Mouse (Mus musculus): ENCODE data around the gene Nenf. TPM values are rescaled to one million over a fixed set of nuclear protein-coding genes. Genes with fewer than 3 reads are reported as not detected.

Nenf gene
- polyA plus RNA-seq (2016; fragmentation: Nextera tagmentation; extraction: Ambion mirVana) = 81.0 and 87.3 TPM in 2 replicates

DNA sequence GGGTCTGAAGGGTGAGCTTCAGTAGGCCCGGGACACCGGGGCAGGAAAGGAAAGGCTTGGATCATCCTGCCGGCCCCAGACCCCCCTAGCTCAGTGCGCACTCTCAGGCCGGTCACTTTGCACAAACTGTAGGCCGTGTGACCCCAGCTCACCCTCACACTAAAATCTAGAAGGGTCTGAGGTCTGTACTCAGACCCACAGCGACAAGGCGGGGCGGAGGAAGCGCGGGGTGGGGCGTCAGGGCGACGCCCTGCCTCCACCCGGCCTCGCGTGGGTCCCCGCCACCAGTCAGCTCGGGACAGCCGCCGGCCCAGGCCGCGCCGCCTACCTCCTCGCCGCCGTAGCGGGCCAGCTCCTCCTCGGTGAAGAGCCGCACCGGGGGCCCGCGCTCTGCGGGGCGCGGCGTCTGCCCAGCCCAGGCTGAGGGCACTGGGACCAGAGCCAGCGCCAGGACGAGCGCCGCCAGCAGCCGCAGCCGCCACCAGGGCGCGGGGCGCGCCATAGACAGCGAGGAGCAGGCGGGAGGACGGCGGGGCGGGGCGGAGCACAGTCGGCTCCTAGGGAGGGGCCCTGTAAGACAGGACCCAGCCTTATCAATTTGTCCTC is at the start of gene Nenf:
Nenf (minus strand) TSS at position 604 of the 606 bp plus-strand sequence.
- H3K9ac ChIP-seq = peak within 1 kb of the TSS; percentile 80
- H3K4me3 ChIP-seq = peak within 1 kb of the TSS; percentile 55
- WGBS = under 1% methylated on average over 54 of the region's 54 CpGs
- peak within 1 kb of the TSS; percentile 76; the same call in 1 of the 2 replicates for H3K27ac ChIP-seq
- peak within 1 kb of the TSS; percentile 74 for H3K4me2 ChIP-seq (replicated peaks)
- peak; percentile 90 for ATAC-seq (ENCODE audit: low FRiP score)
- no peaks in the 10 kb centered on the region for H3K27me3 ChIP-seq
- H3K4me1 ChIP-seq = peaks cover 13% of the 10 kb centered on the region
- H3K36me3 ChIP-seq = no peaks in the 10 kb centered on the region
- no peaks in the 10 kb centered on the region for H3K9me3 ChIP-seq (replicated peaks)

GRCm38 (mm10) chr1:191364477-191364876 is 46.5 kb upstream of the Nenf start:
- Histone ChIP-seq H3K4me2 (replicated peaks) (no peak overlapping the region), H3K36me3 (peaks cover 3% of the 10 kb centered on the region; the same call in 1 of the 2 replicates), H3K4me1 (no peaks in the 10 kb centered on the region), H3K9me3 (replicated peaks) (no peaks in the 10 kb centered on the region), H3K4me3 (no peak overlapping the region), H3K27me3 (no peaks in the 10 kb centered on the region), H3K27ac (no peak overlapping the region), H3K9ac (no peak overlapping the region)
- ATAC-seq (ENCODE audit: low FRiP score) = no peak
- WGBS = 67% methylated on average over 4 of the region's 4 CpGs

DNA sequence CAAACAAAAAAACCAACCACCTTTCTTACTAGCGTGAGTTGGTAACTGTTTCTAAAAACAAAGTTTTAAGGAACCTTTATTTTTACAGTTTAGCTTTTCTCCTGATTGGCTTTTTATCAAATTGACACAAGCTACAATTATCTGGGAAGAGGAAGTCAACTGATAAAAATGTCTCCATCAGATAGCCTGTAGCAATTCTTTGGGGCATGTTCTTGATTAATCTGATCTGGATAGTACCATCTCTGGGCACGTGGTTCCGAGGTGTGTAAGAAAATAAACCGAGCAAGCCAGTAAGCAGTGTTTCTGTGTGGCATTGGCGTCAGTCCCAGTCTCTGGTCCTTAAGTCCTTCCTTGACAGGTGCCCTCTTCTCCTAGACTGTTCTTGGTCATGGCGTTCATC is 44.4 kb upstream of the Nenf start:
- Histone ChIP-seq H3K4me3 (no peak overlapping the region), H3K4me1 (no peaks in the 10 kb centered on the region), H3K9ac (no peak overlapping the region), H3K9me3 (replicated peaks) (no peaks in the 10 kb centered on the region), H3K27me3 (no peaks in the 10 kb centered on the region), H3K27ac (no peak overlapping the region), H3K36me3 (peaks cover 1% of the 10 kb centered on the region; the same call in 1 of the 2 replicates), H3K4me2 (replicated peaks) (no peak overlapping the region)
- WGBS = 93% methylated on average over 6 of the region's 6 CpGs
- ATAC-seq (ENCODE audit: low FRiP score) = no peak

DNA sequence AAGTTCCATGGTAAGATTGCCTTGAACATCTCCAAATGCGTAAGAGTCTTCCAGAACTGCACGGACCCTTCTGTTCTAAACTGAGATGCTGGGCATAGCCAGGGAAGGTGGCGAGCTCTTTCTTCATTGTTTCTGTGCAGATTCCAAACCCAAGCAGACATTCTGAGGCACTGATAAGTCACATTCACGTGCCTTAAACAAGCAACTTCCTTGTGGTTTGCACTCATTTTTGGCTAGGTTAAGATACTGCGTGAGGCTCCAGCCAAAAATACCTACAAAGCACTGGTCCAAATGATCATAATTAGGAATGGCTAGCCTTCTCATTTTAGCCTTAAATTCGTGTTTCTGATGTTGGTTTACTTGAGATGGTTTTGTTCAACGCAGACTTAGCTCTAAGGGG is 41.5 kb upstream of the Nenf start:
- no peak overlapping the region for H3K9ac ChIP-seq
- H3K27ac ChIP-seq = no peak overlapping the region
- no peak for ATAC-seq (ENCODE audit: low FRiP score)
- no peaks in the 10 kb centered on the region for H3K9me3 ChIP-seq (replicated peaks)
- H3K36me3 ChIP-seq = peaks cover 11% of the 10 kb centered on the region; the same call in 1 of the 2 replicates
- H3K27me3 ChIP-seq = no peaks in the 10 kb centered on the region
- no peak overlapping the region for H3K4me3 ChIP-seq
- no peaks in the 10 kb centered on the region for H3K4me1 ChIP-seq
- 90% methylated on average over 7 of the region's 7 CpGs for WGBS
- no peak overlapping the region for H3K4me2 ChIP-seq (replicated peaks)

- Histone ChIP-seq H3K9ac (no peak overlapping the region), H3K4me1 (0 out of 2 replicates have a peak, but pooled peaks cover 2% of the 10 kb centered on the region), H3K27ac (no peak overlapping the region), H3K4me2 (replicated peaks) (no peak overlapping the region), H3K36me3 (peaks cover 24% of the 10 kb centered on the region), H3K27me3 (no peaks in the 10 kb centered on the region), H3K4me3 (no peak overlapping the region), H3K9me3 (replicated peaks) (no peaks in the 10 kb centered on the region)
- no peak for ATAC-seq (ENCODE audit: low FRiP score)
- 58% methylated on average over 1 of the region's 1 CpGs for WGBS
These were observed 38.9 kb upstream of the Nenf start for GRCm38 (mm10) chr1:191356936-191357335.

DNA sequence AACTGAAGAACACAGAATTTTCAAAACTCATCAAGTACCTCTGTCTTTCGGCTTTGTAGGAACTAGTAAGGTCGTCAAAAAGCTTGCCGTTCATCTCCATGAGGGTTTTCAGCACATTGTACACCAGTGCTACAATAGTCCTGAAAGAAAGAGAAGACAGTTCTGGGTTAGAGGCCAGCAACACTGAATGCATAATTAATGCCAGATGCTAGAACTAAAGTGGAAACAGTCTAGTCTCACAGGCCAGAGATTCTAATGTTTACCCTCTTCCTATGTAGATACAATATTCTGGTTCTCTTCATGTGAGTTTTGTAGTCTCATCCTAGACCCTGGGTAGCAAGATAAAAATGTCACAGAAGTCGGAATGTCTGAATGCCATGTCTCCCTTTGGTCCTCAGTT is 35.8 kb upstream of the Nenf start:
- peaks cover 47% of the 10 kb centered on the region for H3K36me3 ChIP-seq
- H3K4me2 ChIP-seq (replicated peaks) = no peak overlapping the region
- no peaks in the 10 kb centered on the region for H3K27me3 ChIP-seq
- WGBS = 57% methylated on average over 4 of the region's 4 CpGs
- ATAC-seq (ENCODE audit: low FRiP score) = no peak
- 0 out of 2 replicates have a peak, but pooled peaks cover 2% of the 10 kb centered on the region for H3K4me1 ChIP-seq
- no peak overlapping the region for H3K4me3 ChIP-seq
- H3K27ac ChIP-seq = no peak overlapping the region
- no peak overlapping the region for H3K9ac ChIP-seq
- H3K9me3 ChIP-seq (replicated peaks) = no peaks in the 10 kb centered on the region

GRCm38 (mm10) chr1:191352786-191353488 is 34.9 kb upstream of the Nenf start:
- H3K27ac ChIP-seq = 0 out of 2 replicates have a peak overlapping the region, but pooled peaks have one; percentile 18
- 62% methylated on average over 14 of the region's 14 CpGs for WGBS

GRCm38 (mm10) chr1:191350355-191350754 is 32.4 kb upstream of the Nenf start:
- Histone ChIP-seq H3K36me3 (peaks cover 68% of the 10 kb centered on the region), H3K4me1 (0 out of 2 replicates have a peak, but pooled peaks cover 2% of the 10 kb centered on the region)
- WGBS = 99% methylated on average over 5 of the region's 5 CpGs

More at GRCm38 (mm10) chr1:191352786-191353488, 34.9 kb upstream of the Nenf start:
- H3K4me2 ChIP-seq (replicated peaks) = no peak overlapping the region
- 0 out of 2 replicates have a peak, but pooled peaks cover 2% of the 10 kb centered on the region for H3K4me1 ChIP-seq
- peaks cover 54% of the 10 kb centered on the region for H3K36me3 ChIP-seq
- no peak overlapping the region for H3K9ac ChIP-seq
- no peaks in the 10 kb centered on the region for H3K9me3 ChIP-seq (replicated peaks)
- no peaks in the 10 kb centered on the region for H3K27me3 ChIP-seq
- ATAC-seq (ENCODE audit: low FRiP score) = no peak
- no peak overlapping the region for H3K4me3 ChIP-seq

GRCm38 (mm10) chr1:191349486-191350037 is 31.6 kb upstream of the Nenf start:
- Histone ChIP-seq H3K27me3 (no peaks in the 10 kb centered on the region), H3K9ac (no peak overlapping the region), H3K4me3 (no peak overlapping the region), H3K4me2 (replicated peaks) (no peak overlapping the region), H3K36me3 (peaks cover 76% of the 10 kb centered on the region), H3K4me1 (0 out of 2 replicates have a peak, but pooled peaks cover 2% of the 10 kb centered on the region), H3K27ac (no peak overlapping the region), H3K9me3 (replicated peaks) (no peaks in the 10 kb centered on the region)
- ATAC-seq (ENCODE audit: low FRiP score) = no peak
- 87% methylated on average over 23 of the region's 23 CpGs for WGBS

More at GRCm38 (mm10) chr1:191350355-191350754, 32.4 kb upstream of the Nenf start:
- H3K4me3 ChIP-seq = no peak overlapping the region
- no peak overlapping the region for H3K9ac ChIP-seq
- no peak overlapping the region for H3K4me2 ChIP-seq (replicated peaks)
- no peaks in the 10 kb centered on the region for H3K9me3 ChIP-seq (replicated peaks)
- no peaks in the 10 kb centered on the region for H3K27me3 ChIP-seq
- H3K27ac ChIP-seq = no peak overlapping the region
- ATAC-seq (ENCODE audit: low FRiP score) = no peak

DNA sequence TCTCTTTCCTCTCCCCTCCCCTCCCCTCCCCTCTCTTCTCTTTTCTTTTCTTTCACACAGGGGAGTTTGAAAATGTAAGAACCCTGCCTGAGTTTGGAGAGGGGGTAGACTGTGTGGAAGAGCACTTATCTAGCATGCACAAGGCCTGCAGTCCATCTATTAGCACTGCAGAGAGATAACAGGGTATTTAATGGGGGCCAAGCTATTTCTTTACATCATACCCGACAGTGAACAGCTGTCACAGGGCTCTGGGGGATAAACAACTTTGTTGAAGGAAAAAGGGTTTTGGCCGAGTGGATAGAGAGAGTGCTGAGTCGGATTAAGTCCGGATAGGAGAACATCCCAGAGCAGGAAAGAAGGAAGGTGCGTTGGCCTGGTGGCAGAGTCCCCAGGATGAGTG is 31.0 kb upstream of the Nenf start:
- no peak overlapping the region for H3K4me2 ChIP-seq (replicated peaks)
- H3K9me3 ChIP-seq (replicated peaks) = no peaks in the 10 kb centered on the region
- H3K27ac ChIP-seq = no peak overlapping the region
- no peak overlapping the region for H3K9ac ChIP-seq
- H3K4me1 ChIP-seq = 0 out of 2 replicates have a peak, but pooled peaks cover 2% of the 10 kb centered on the region
- ATAC-seq (ENCODE audit: low FRiP score) = no peak
- peaks cover 76% of the 10 kb centered on the region for H3K36me3 ChIP-seq
- no peak overlapping the region for H3K4me3 ChIP-seq
- WGBS = 72% methylated on average over 5 of the region's 5 CpGs
- no peaks in the 10 kb centered on the region for H3K27me3 ChIP-seq

- peaks cover 76% of the 10 kb centered on the region for H3K36me3 ChIP-seq
- no peaks in the 10 kb centered on the region for H3K9me3 ChIP-seq (replicated peaks)
- H3K27ac ChIP-seq = no peak overlapping the region
- H3K4me3 ChIP-seq = no peak overlapping the region
- H3K4me1 ChIP-seq = no peaks in the 10 kb centered on the region
- no peak for ATAC-seq (ENCODE audit: low FRiP score)
- no peak overlapping the region for H3K4me2 ChIP-seq (replicated peaks)
- H3K27me3 ChIP-seq = no peaks in the 10 kb centered on the region
- H3K9ac ChIP-seq = no peak overlapping the region
- WGBS = 94% methylated on average over 2 of the region's 2 CpGs
These were observed 30.6 kb upstream of the Nenf start for GRCm38 (mm10) chr1:191348592-191348991.

DNA sequence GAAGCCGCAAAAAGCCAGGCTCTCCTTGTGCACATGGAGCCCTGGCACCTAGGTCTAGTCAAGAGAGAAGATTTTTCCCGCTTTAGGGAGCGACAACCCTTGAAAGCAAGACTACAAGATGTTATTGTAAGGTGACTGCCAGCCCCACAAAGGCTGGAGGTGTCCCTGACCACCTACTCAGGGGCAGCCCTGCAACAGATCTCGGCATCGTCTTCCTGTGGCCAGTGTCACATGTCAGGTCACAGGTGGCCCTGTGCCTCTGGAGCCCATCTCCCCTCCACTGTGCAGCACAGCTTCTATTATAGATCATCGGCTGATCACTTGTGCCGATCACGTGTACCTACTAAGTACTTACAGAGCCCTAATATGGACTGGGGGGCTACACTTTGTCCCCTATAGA is 29.6 kb upstream of the Nenf start:
- WGBS = 86% methylated on average over 8 of the region's 8 CpGs
- no peak for ATAC-seq (ENCODE audit: low FRiP score)
- H3K9me3 ChIP-seq (replicated peaks) = no peaks in the 10 kb centered on the region
- no peak overlapping the region for H3K4me2 ChIP-seq (replicated peaks)
- no peak overlapping the region for H3K9ac ChIP-seq
- H3K4me1 ChIP-seq = no peaks in the 10 kb centered on the region
- H3K27ac ChIP-seq = no peak overlapping the region
- peaks cover 83% of the 10 kb centered on the region for H3K36me3 ChIP-seq
- no peak overlapping the region for H3K4me3 ChIP-seq
- H3K27me3 ChIP-seq = no peaks in the 10 kb centered on the region

Measured in hindbrain, embryonic 12.5 days (tissue).